Mouse (Mus musculus) bone marrow macrophage, adult 2 months (primary cell): ENCODE measurements around the gene Lcor.

ENCODE experiments used
- CTCF ChIP-seq: IDR thresholded peaks from 2 replicates; pipeline ENCODE4 v1.5.1; 2012; ENCODE audit warnings: low read depth, mild to moderate bottlenecking, low read length, moderate library complexity
- POLR2A ChIP-seq: IDR thresholded peaks from 2 replicates; pipeline ENCODE4 v1.6.1; 2012; ENCODE audit warnings: mild to moderate bottlenecking, low read depth, low read length, borderline replicate concordance

DNA sequence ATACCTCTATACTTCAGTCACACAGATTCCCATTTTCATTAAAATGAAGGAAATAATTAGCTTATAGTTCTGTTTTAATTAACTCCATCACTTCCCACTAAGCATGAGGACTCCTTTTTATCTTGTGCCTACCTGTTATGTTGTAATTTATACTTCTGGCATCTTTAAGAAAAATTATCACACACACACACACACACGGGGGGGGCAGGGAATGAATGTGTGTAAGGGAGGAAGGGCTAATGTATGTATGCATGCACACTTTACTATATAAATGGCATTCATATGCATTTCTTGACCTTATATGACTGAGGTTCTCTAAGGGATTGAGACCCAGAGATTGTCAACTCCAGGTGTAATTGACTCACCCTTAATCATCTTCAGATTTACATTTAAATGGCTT, 33.1 kb downstream of the Lcor start:
- TF ChIP-seq CTCF, result no peak
- TF ChIP-seq POLR2A, result no peak
